Mouse (Mus musculus): ENCODE measurements around the gene Card14. TPM values are rescaled to one million over a fixed set of nuclear protein-coding genes. Genes with fewer than 3 reads are reported as not detected.
"Not testable (repeated sequence)": the region's sequence is repeated elsewhere in the genome, so short reads cannot be mapped to it uniquely, and the experiment has no call there.

Gene Card14
- under 1 TPM; 0.36 to 0.47 TPM for total RNA-seq (2021)
- long read RNA-seq = 0 reads

DNA sequence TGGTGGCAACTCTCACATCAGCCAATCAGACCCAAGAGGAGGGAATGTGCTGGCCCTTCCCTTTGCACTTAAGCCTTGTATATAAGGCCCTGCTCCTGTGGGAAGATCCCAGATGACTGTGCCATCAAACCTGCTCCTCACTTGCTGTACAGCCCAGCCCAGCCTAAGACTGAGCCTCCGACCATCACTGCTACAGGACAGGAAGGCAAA is at the start of gene Card14:
TSS of gene Card14 (plus strand) at position 111 of the 210 bp plus-strand sequence.
- DNase-seq (ENCODE audit: low spot score in 2 of 2) = no peak

DNA sequence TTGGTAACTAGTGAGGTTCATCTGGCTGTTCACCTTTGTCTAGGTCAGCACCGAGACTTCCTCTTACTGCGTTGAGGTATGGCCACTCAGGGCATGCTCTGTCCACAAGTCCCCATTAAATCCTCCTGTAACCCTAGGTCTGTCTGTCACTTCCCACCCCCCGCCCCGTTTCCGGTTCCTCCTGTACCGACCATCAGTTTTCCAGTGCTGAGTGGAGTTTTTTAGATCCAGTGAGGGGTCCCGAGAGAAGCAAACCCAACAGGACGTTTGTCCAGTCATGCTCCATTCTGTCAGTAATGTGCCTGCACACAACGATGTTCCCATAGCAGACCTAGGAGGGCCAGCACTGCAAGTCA is 49.4 kb upstream of the Card14 start:
- DNase-seq (ENCODE audit: low spot score in 2 of 2) = no peak

DNA sequence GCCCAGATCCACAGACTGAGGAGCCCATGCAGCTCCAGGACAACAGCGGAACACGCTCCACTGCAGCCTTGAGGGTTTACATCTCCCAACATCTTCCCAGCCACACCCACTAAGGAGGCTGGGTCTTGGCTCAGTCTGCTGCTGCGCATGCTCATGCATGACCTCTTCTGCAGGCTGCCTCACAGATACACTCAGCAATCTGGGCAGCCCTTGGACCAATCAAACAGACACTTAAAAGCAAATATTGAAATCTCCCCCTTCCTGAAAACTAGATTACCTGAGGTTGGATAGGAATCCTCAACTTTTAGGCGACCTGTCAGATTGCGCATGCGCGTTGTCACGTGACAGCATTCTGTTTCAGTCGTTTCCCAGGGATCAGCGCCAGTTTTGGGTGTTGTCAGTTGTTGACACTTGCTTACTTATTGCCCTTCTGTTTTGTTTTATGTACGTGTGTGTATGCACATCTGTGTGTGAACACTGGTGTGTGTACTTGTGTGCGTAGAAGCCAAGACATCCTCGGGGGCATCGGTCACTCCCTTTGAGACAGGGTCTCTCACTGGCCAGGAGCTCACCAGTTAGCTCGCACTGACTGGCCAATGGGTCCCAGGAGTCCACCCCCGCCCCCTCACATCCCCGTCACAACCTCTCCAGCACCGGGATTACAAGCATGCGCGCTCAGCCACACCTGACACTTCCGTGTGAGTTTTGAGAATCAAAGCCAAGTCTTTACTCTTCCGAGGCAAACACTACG is 48.8 kb upstream of the Card14 start:
- peak; percentile 44 to 75 for DNase-seq (ENCODE audit: low spot score in 2 of 2)

DNA sequence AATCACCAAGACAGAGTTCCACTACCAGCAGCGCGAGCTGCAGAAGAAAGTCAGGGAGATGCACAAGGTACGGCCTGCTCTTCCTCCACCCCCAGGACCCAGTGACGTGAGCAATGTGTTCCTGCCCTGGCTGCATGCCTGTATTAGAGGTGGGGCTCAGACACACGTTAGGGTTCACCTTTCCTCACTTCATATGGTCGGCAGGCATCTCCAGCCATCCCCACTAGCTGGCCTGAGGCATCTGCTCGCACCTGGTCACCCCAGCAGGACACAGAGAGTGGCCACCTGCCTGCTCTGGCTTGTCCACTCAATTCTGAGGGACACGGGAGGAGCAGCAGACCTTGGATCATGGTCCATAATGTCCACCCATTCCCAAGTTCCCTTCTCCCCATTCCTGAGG is 47.6 kb upstream of the Card14 start:
- DNase-seq (ENCODE audit: low spot score in 2 of 2) = no peak

DNA sequence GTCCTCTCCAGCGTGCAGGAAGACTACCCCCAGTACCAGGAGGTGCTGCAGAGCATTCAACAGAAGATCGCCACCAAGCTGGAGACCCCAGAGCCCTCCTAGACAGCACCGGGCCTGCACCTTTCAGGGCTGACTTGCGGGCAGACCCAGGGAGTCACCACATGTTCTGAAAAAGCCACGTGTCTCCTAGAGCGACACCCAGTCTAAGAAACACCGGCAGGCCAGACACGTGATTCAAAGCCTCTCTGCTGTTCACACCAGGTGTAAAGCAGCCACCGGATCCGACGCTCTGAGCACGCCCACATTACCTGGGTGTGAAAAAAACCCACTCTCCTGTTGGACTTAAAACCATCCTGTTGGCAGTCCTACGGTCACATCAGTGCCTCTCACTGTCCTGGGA is 43.2 kb upstream of the Card14 start:
- DNase-seq (ENCODE audit: low spot score in 2 of 2) = no peak

DNA sequence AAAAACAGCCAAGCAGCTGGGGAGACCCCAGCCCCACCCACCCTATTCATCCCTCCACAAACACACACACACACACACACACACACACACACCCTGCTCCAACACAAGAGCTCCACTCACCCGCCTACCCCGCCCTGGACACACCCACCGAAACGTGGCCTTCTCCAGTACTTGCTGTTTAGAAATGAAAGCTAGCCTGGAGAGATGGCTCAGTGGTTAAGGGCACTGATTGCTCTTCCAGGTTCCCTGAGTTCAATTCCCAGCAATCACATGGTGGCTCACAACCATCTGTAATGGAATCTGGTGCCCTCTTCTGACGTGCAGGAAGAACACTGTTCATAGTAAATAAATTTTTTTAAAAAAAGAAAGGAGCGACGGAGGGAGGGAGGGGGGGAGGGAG is 41.8 kb upstream of the Card14 start:
- DNase-seq (ENCODE audit: low spot score in 2 of 2) = no peak

- DNase-seq (ENCODE audit: low spot score in 2 of 2) = peak in 1 of 2 experiments; percentile 65
These were observed 40.3 kb upstream of the Card14 start for GRCm38 (mm10) chr11:119267241-119267674.

GRCm38 (mm10) chr11:119267768-119268556 is 39.6 kb upstream of the Card14 start, which contains the start of gene Gaa:
Gaa (plus strand) TSS chr11:119267887.
- DNase-seq (ENCODE audit: low spot score in 2 of 2) = peak; percentile 89 to 99

DNA sequence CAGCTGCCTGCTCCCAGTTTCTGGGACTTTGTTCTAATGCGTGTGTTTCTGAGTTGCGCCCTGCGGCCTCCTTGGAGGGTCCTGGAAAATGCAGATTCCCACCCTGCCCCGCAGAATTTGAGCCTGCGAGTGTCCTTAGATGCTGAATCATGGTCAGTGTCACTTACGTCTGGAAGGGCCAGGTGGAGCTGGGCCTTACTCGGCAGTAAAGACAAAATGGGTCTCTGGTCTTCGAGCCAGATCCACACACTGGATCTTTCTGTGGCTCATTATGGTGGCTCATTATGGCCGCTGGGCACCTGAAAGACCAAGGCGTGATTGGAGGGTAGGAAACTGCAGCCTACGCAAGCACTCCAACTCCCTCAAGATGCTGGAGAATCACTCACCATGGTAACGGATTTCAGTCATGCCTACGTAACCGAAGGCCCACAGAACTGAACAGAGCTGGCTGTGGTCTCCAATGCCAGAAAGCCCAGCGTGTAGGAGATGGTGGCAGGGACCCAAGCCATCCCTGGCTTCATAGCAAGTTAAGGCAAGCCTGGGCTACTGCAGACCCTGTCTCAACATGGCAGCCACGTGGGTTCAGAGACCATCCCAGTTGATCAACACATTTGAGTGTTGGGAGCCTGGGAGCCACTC is 38.9 kb upstream of the Card14 start:
- DNase-seq (ENCODE audit: low spot score in 2 of 2) = peak; percentile 67 to 81

GRCm38 (mm10) chr11:119272492-119272891 is 35.1 kb upstream of the Card14 start:
- DNase-seq (ENCODE audit: low spot score in 2 of 2) = not testable (repeated sequence)

GRCm38 (mm10) chr11:119273186-119273930 is 34.2 kb upstream of the Card14 start:
- no peak for DNase-seq (ENCODE audit: low spot score in 2 of 2)

DNA sequence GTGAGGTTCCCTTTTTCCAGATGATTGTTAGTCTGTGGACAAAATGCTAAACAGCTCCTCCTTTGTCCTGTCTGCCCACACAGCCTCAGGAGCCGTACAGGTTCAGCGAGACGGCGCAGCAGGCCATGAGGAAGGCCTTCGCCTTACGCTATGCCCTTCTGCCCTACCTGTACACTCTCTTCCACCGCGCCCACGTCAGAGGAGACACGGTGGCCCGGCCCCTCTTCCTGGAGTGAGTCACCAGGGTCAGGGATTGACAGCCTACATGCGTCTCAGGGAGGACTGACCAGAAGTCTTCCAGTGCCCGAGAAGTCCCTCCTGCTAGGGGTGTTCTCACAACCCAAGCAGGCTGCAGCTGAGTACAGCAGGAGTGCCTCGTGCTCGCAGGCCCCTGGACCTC is 26.5 kb upstream of the Card14 start:
- DNase-seq (ENCODE audit: low spot score in 2 of 2) = no peak

- no peak for DNase-seq (ENCODE audit: low spot score in 2 of 2)
These were observed 21.6 kb upstream of the Card14 start for GRCm38 (mm10) chr11:119285791-119286527.

DNA sequence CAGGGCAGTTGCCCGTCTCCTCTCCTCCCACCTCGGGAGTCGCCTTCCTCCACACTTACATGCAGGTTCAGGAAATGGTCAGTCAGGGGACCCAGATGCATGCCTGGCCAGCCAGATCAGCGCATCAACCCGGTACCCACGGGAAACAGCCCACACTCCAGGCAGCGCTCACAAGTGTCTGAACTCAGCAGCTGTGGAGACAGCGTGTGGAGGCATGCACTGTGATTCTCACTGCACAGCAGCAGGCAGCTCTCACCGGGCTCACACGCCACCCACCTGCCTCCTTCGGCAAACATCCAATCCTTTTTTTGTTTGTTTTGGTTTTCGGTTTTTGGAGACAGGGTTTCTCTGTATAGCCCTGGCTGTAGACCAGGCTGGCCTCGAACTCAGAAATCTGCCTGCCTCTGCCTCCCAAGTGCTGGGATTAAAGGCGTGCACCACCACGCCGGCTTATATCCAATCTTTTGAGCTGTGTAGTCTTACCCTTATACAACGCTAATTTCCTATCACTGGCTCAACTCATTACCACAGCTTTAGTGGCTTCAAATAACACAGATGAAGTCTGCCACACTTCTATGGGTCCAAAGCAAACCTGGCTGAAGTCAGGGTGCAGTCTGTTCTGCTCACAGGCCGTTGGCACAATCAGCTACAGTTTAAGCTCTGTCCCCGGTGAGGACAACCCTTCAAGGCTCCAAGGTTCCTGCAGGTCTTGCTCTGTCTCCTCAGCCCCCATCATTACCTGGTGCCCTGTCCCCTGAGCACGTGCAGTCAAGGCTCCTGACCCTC is 20.2 kb upstream of the Card14 start:
- no peak for DNase-seq (ENCODE audit: low spot score in 2 of 2)

DNA sequence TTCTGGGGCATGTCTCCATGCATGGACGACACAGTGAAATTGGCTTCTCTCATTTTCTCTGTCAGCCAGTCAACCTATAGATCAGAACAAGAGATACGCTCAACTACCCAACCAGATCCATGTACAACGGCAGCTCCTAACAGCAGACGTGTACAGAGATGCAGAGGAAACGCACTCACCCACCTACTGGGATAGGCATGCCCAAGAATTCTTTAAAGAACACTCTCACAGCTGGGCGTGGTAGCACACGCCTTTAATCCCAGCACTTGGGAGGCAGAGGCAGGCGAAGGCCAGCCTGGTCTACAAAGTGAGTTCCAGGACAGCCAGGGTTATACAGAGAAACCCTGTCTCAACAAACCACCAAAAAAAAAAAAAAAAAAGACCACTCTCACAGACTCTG is 14.7 kb upstream of the Card14 start:
- DNase-seq (ENCODE audit: low spot score in 2 of 2) = not testable (repeated sequence)

DNA sequence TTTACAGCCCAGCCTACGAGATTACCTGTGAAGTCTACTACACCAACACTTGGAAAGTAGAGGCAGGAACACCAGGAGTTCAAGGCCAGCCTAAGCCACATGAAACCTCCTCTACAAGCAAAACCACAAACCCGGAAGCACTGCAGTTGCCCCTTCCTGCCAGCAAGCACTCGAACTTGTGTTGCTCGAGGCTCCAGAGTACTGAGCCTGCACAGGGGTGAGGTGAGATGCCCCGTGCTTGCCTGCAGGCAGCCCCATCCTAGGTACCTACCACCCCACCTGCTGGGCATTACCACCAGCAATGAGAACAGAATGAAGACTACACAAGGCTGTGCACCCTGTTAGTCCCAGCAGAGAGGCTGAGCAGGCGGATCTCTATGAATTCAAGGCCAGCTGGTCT is 9.6 kb upstream of the Card14 start:
- DNase-seq (ENCODE audit: low spot score in 2 of 2) = no peak

GRCm38 (mm10) chr11:119298917-119299316 is 8.7 kb upstream of the Card14 start:
- no peak for DNase-seq (ENCODE audit: low spot score in 2 of 2)

GRCm38 (mm10) chr11:119299391-119300245 is 8.0 kb upstream of the Card14 start, which contains the start of gene Eif4a3:
Eif4a3 (minus strand) TSS chr11:119300089.
- DNase-seq (ENCODE audit: low spot score in 2 of 2) = peak; percentile 90 to 94
